Mouse (Mus musculus) liver, postnatal 0 days (tissue): ENCODE measurements around the gene Nyap1.

ENCODE experiments used
- CTCF ChIP-seq: sonication (generic); IDR thresholded peaks from 2 replicates; pipeline ENCODE4 v1.5.1; 2016; ENCODE audit warnings: antibody characterized with exemption, low read depth
- EP300 ChIP-seq: IDR thresholded peaks from 2 replicates; pipeline ENCODE4 v1.6.1; 2016; ENCODE audit warnings: antibody characterized with exemption, low read depth, mild to moderate bottlenecking

DNA sequence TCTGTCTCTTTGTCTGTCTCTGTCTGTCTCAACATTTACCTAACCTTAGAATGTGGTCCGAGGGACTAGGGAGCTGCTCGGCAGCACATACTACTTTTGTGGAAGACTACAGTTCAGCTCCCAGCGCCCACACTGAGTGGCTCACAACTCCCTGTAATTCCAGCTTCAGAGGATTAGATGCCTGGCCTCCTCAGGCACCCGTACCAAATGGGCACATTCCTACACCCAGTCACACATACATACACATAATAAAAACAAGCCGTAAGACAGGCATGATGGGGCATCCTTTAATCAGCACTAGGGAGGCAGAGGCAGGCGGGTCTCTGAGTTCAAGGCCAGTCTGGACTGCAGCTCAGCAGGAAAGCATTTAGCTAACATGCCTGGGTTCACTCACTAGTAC is 1.4 kb upstream of the Nyap1 start:
- TF ChIP-seq CTCF (no peak), EP300 (no peak)
